Mouse (Mus musculus): ENCODE results near the gene Shisa5.

GRCm38 (mm10) chr9:108998287-108999166 is 39.8 kb upstream of the Shisa5 start:
- TF ChIP-seq ZC3H11A (IDR thresholded peaks at IDR 0.05; ENCODE audit: borderline replicate concordance, low read depth, low read length) (no peak), MAFK (IDR thresholded peaks at IDR 0.05; ENCODE audit: insufficient read depth, low read depth, low read length) (no peak), HCFC1 (IDR thresholded peaks at IDR 0.05; ENCODE audit: borderline replicate concordance, insufficient read depth, low read length) (no peak), ZNF384 (IDR thresholded peaks at IDR 0.05; ENCODE audit: low read depth, low read length) (no peak), CHD2 (IDR thresholded peaks at IDR 0.05; ENCODE audit: low read depth, low read length) (no peak)

Data from ES-E14 (cell line).